Comparison of ENCODE assay signal across 16 mouse cellular contexts in genomic region chr5:118962152-118962551, GRCm38 (mm10).
"Had no signal": no experiment of that assay in that cellular context is flagged by ENCODE, and none has a peak within 500 bp of the region (broad histone marks: within the 10 kb centered on the region; RNA-seq: fewer than 3 reads in every experiment).

No protein-coding gene starts in this region.

- H3K27ac ChIP-seq: macrophage; midbrain, embryonic 13.5 days; midbrain, embryonic 15.5 days; neural tube, embryonic 12.5 days had no signal

- H3K4me1 ChIP-seq: megakaryocyte, embryonic 14.5 days; midbrain, embryonic 15.5 days; neural tube, embryonic 12.5 days had no signal

- H3K9me3 ChIP-seq: lung, embryonic 15.5 days; midbrain, embryonic 13.5 days; neural tube, embryonic 12.5 days had no signal

- H3K36me3 ChIP-seq: lung, embryonic 15.5 days; midbrain, embryonic 13.5 days; midbrain, embryonic 15.5 days; neural tube, embryonic 12.5 days had no signal

- DNase-seq: lung, adult 2 months; lung, postnatal 14 days; lung, postnatal 36 days; right cerebral cortex, postnatal 14 days; spleen, adult 18-20 months; thymus, adult 2 months; thymus, postnatal 25 days; thymus, postnatal 4 days had no signal

- H3K4me3 ChIP-seq: lung, embryonic 15.5 days; megakaryocyte, embryonic 14.5 days; midbrain, embryonic 13.5 days; midbrain, embryonic 15.5 days; neural tube, embryonic 12.5 days had no signal

- H3K27me3 ChIP-seq: lung, embryonic 15.5 days; megakaryocyte, embryonic 14.5 days; midbrain, embryonic 15.5 days; neural tube, embryonic 12.5 days had no signal

- ATAC-seq: lung, postnatal 0 days; midbrain, embryonic 13.5 days; midbrain, embryonic 15.5 days had no signal

- H3K9ac ChIP-seq: lung, embryonic 15.5 days; midbrain, embryonic 13.5 days; midbrain, embryonic 15.5 days; neural tube, embryonic 12.5 days had no signal

- H3K4me2 ChIP-seq: lung, embryonic 15.5 days; midbrain, embryonic 11.5 days; midbrain, embryonic 13.5 days; midbrain, embryonic 15.5 days; neural tube, embryonic 12.5 days had no signal
